Mouse (Mus musculus): Measurements from ENCODE around the gene Gba2. TPM values are rescaled to one million over a fixed set of nuclear protein-coding genes. Genes with fewer than 3 reads are reported as not detected.

The Gba2 gene
- polyA plus RNA-seq (2014; fragmentation: Nextera tagmentation; extraction: Ambion mirVana): 15.1 and 19.1 TPM in 2 replicates

DNA sequence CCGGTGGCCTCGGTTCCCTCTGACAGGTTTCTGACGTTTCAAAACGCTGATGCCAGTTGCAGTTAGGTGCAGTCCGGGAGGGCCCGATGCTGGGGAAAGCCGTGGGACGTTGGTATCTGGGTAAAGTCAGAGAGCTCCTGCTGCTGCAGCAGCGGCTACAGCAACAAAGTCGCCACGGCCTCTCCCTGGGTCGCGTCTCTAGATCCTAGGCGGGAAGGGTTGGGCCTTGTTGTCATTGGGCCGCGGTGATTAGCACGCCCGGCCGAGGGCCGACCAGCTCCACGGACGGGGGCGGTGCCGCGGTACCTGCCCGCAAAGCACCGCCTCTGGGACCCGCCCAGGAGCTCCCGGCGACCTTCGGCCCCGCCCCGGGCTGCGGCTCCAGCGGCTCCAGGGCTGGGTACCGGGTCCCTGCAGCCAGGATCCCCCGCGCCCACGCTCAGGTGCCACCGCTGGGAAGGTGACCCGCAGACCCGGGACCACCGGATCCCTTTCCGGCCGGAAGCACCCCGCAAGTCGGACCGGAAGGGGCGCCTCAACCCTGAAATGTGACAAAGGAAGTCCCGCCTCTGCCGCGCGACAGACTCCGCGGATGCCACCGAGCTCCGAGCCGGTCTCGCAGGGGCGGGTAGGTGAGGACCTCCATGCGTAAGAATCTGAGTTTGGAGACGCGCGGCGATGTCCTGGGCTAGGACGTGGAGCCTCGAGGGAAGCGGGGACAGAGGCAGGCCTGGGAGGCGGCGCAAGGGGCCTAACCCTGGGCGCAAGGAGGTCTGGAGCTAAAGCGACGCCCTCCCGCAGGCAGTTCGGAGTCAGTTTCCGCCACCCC, at the start of gene Gba2, which contains the start of gene Rgp1:
TSS of gene Gba2 (minus strand) at position 498 of the 829 bp plus-strand sequence.
TSS of gene Rgp1 (plus strand) at position 340 of the 829 bp plus-strand sequence.
- H3K27ac ChIP-seq (replicated peaks; ENCODE audit: low read depth, low read length): peak within 1 kb of the TSS; percentile 84
- H3K9me3 ChIP-seq (ENCODE audit: control insufficient read depth, low read length): no peaks in the 10 kb centered on the region
- peak; percentile 92 for DNase-seq (ENCODE audit: low spot score)
- peaks cover 37% of the 10 kb centered on the region for H3K4me1 ChIP-seq (ENCODE audit: control insufficient read depth, insufficient read depth, low read length)
- H3K27me3 ChIP-seq (replicated peaks; ENCODE audit: control insufficient read depth, insufficient read depth, low read length): no peaks in the 10 kb centered on the region
- peak; percentile 94 for ATAC-seq (ENCODE audit: low read depth)
- peak within 1 kb of the TSS; percentile 87 for H3K4me3 ChIP-seq (ENCODE audit: low read depth, low read length)
- H3K4me2 ChIP-seq (ENCODE audit: low read depth, low read length): peak within 1 kb of the TSS; percentile 96
- peaks cover 51% of the 10 kb centered on the region for H3K36me3 ChIP-seq (ENCODE audit: control insufficient read depth, insufficient read depth, low read length)
- peak within 1 kb of the TSS; percentile 87 for H3K9ac ChIP-seq (ENCODE audit: low read depth, low read length)
- 0% methylated on average over 46 of the region's 76 CpGs for WGBS

DNA sequence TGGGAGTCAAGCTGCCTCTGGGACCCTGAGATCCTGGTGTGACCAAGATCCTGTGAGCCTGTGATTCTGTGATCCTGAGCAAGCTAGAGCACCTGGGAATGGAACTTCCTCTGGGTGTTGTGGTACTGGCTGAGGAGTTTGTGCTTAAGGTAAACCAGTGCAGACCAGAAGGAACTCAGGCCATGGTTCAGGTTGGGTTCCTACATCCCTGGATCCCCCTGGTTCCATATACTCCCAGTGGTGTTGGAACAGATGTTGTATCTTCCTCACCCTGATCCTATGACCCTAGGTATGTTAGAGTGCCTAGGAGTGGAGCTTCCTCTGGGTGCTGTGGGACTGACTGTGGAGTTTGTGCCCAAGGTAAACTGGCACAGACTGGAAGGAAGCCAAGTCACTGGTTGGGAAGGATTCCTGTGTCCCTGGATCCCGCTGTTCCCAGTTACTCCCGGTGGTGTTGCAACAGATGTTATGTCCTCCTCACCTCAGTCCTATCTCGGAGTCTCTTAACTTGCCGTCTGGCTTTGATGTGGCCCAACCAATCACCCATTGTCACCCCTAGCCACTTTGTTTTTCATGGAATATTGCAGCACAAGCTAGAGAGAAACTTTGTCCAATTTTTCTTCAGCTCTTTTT, 41.6 kb upstream of the Gba2 start:
- no peak overlapping the region for H3K9ac ChIP-seq (ENCODE audit: low read depth, low read length)
- H3K4me3 ChIP-seq (ENCODE audit: low read depth, low read length): no peak overlapping the region
- WGBS: 83% methylated on average over 4 of the region's 4 CpGs
- H3K9me3 ChIP-seq (ENCODE audit: control insufficient read depth, low read length): peaks cover 8% of the 10 kb centered on the region
- H3K27me3 ChIP-seq (replicated peaks; ENCODE audit: control insufficient read depth, insufficient read depth, low read length): no peaks in the 10 kb centered on the region
- no peaks in the 10 kb centered on the region for H3K36me3 ChIP-seq (ENCODE audit: control insufficient read depth, insufficient read depth, low read length)
- no peaks in the 10 kb centered on the region for H3K4me1 ChIP-seq (ENCODE audit: control insufficient read depth, insufficient read depth, low read length)
- DNase-seq (ENCODE audit: low spot score) (no peak), ATAC-seq (ENCODE audit: low read depth) (no peak)
- H3K4me2 ChIP-seq (ENCODE audit: low read depth, low read length): no peak overlapping the region
- no peak overlapping the region for H3K27ac ChIP-seq (replicated peaks; ENCODE audit: low read depth, low read length)

DNA sequence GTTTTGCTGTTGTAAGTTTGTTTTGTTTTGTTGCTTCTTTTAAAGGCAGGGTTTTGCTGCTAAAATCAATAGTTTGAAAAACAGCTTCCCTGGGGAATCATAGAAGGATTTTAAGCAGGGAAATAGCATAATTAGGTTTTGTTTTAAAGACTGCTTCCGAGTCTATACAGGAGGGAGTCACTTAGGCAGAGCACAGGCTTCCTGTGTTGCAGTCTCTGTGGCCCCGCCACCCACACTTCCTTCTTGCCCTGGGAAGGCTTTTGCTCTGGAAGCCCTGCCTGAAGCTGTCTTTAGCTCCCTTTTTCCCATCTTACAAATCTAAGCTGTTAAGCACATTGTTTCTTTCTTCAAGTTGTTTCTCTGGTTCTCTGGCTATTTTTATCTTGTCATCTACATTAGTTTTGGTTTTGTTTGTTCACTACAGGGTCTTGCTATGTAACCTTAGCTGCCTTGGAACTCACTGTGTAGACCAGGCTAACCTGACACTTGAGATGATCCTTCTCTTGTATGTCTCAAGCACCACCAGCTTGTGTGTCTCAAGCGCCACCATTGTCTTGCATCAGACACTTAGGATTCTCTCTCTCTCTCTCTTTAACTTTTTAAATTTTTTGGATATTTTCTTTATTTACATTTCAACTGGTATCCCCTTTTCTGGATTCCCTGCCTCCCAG, 34.5 kb upstream of the Gba2 start:
- H3K36me3 ChIP-seq (ENCODE audit: control insufficient read depth, insufficient read depth, low read length): no peaks in the 10 kb centered on the region
- ATAC-seq (ENCODE audit: low read depth): no peak
- 49% methylated on average over 3 of the region's 3 CpGs for WGBS

DNA sequence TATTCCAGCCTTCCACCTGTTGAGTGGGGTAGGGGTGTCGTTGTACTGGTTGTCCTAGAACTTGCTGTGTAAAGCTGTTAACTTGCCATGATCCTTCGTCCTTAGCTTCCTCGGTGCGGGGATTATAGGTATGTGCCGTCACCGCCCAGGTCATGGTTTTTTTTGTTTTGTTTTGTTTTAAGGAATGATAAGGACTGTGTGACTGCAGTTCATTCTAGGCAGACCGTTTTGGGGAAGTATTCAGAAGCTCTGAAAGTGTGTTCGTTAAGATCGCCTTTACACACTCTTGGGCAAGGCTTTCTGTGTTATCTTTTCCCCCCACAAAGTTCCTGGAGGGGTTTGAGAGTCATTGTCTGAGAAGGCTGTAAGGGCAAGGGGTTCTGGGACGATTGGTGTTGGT, 33.9 kb upstream of the Gba2 start:
- Histone ChIP-seq H3K36me3 (ENCODE audit: control insufficient read depth, insufficient read depth, low read length) (no peaks in the 10 kb centered on the region), H3K9me3 (ENCODE audit: control insufficient read depth, low read length) (no peaks in the 10 kb centered on the region), H3K27ac (replicated peaks; ENCODE audit: low read depth, low read length) (no peak overlapping the region), H3K9ac (ENCODE audit: low read depth, low read length) (no peak overlapping the region), H3K4me1 (ENCODE audit: control insufficient read depth, insufficient read depth, low read length) (no peaks in the 10 kb centered on the region), H3K4me2 (ENCODE audit: low read depth, low read length) (no peak overlapping the region), H3K4me3 (ENCODE audit: low read depth, low read length) (no peak overlapping the region), H3K27me3 (replicated peaks; ENCODE audit: control insufficient read depth, insufficient read depth, low read length) (no peaks in the 10 kb centered on the region)
- ATAC-seq (ENCODE audit: low read depth): no peak
- WGBS: 68% methylated on average over 10 of the region's 10 CpGs
- no peak for DNase-seq (ENCODE audit: low spot score)

More for the DNA sequence above, 34.5 kb upstream of the Gba2 start:
- Histone ChIP-seq H3K4me3 (ENCODE audit: low read depth, low read length) (no peak overlapping the region), H3K27ac (replicated peaks; ENCODE audit: low read depth, low read length) (no peak overlapping the region), H3K9ac (ENCODE audit: low read depth, low read length) (no peak overlapping the region), H3K27me3 (replicated peaks; ENCODE audit: control insufficient read depth, insufficient read depth, low read length) (no peaks in the 10 kb centered on the region), H3K4me2 (ENCODE audit: low read depth, low read length) (no peak overlapping the region), H3K4me1 (ENCODE audit: control insufficient read depth, insufficient read depth, low read length) (no peaks in the 10 kb centered on the region), H3K9me3 (ENCODE audit: control insufficient read depth, low read length) (no peaks in the 10 kb centered on the region)
- DNase-seq (ENCODE audit: low spot score): no peak

DNA sequence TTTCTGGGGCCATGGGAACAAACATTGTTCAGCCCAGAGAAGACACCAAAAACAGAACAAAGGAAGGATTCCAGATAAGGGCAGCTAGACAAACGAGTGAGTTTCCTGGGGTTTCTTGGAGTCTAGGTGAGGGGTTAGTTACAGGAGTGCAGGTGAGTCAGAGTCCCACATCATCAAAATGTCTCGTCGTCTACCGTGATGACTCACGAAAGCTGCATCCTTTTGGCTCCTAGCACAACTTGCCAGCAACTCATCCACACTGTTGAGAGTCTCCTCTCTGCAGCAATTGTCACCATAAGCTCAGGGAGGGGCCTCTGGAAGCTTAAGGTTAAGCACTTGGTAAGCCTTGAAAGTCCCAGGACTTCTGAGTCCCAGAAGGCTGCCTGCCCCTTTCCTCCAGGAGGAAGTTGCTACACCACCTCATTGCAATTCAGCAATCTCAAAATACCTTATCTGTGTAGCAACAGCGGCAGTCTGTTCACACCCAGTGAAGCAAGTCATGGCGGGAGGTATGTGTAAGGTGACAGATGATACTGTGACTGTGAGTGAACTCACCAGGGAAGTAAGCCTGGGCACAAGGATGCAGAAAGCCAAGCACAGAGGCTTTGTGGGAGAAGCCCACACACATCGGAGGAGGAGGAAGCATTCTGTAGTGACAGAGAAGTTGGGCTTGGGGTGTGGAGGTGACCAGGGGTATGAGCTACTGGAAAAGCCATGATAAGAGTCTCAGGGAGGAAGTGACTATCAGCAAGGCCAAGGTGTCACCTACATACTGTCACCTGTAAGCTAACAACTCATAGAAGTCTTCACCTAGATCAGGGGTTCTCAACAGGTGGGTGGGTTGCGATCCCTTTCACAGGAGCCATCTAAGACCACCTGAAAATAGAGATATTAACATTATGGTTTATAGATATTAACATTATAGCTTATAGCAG, 26.3 kb upstream of the Gba2 start:
- Histone ChIP-seq H3K9ac (ENCODE audit: low read depth, low read length) (no peak overlapping the region), H3K27me3 (replicated peaks; ENCODE audit: control insufficient read depth, insufficient read depth, low read length) (no peaks in the 10 kb centered on the region), H3K36me3 (ENCODE audit: control insufficient read depth, insufficient read depth, low read length) (no peaks in the 10 kb centered on the region), H3K4me3 (ENCODE audit: low read depth, low read length) (no peak overlapping the region), H3K4me2 (ENCODE audit: low read depth, low read length) (no peak overlapping the region), H3K27ac (replicated peaks; ENCODE audit: low read depth, low read length) (no peak overlapping the region), H3K9me3 (ENCODE audit: control insufficient read depth, low read length) (no peaks in the 10 kb centered on the region), H3K4me1 (ENCODE audit: control insufficient read depth, insufficient read depth, low read length) (no peaks in the 10 kb centered on the region)
- 73% methylated on average over 9 of the region's 9 CpGs for WGBS
- ATAC-seq (ENCODE audit: low read depth): no peak
- no peak for DNase-seq (ENCODE audit: low spot score)

DNA sequence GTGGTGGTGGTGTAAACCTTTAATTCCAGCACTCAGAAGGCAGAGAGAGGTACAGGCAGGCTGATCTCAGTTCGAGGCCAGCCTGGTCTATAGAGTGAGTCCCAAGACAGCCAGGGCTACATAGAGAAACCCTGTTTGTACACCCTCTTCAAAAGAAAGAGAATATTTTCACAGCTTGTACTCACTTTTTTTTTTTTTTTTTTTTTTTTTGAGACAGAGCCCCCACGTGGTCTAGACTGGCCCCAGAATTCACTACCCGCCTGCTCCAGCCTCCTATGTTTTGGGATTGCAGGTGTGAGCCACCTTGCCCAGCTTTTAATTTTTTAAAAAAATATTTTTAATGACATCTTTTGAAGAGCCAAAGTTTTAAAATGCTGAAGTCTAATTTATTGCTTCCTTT, 25.4 kb upstream of the Gba2 start:
- Histone ChIP-seq H3K36me3 (ENCODE audit: control insufficient read depth, insufficient read depth, low read length) (no peaks in the 10 kb centered on the region), H3K9me3 (ENCODE audit: control insufficient read depth, low read length) (no peaks in the 10 kb centered on the region), H3K27ac (replicated peaks; ENCODE audit: low read depth, low read length) (no peak overlapping the region), H3K27me3 (replicated peaks; ENCODE audit: control insufficient read depth, insufficient read depth, low read length) (no peaks in the 10 kb centered on the region), H3K9ac (ENCODE audit: low read depth, low read length) (no peak overlapping the region), H3K4me3 (ENCODE audit: low read depth, low read length) (no peak overlapping the region), H3K4me1 (ENCODE audit: control insufficient read depth, insufficient read depth, low read length) (no peaks in the 10 kb centered on the region), H3K4me2 (ENCODE audit: low read depth, low read length) (no peak overlapping the region)
- no peak for ATAC-seq (ENCODE audit: low read depth)
- DNase-seq (ENCODE audit: low spot score): no peak
- 57% methylated on average over 3 of the region's 3 CpGs for WGBS

DNA sequence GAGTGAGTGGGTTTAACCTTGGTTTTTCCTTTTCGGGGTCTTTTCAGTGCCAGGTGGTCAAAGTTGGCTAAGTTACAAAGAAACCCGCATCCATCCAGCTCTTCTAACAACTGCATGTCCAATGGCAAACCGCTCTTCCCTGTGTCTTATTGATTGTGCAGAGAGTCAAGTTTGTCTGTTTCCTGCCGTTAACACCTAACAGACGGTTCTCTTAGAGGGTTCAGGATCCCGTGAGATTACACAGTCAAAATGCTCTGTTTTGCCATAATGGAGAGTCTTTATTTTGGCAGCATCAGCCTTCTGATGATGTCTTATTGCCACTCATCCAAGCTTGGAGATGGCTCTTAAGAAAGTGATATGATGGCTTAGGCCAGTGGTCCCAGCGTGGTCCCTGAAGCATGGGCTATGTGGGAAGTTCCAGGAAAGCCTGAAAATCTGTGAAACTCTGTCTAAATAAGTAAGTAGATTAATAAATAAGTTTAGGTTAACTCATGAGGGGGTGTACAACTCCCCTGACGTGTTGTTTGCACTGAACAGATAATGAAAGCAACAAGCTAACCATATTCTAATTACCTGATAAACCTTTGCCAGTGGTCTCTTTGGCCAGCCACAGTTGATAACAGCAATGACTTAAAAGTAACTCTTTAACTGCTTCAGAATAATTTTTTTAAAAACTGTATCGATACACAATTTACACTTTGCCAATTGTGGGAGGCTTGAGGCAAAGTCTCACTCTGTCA, 21.7 kb upstream of the Gba2 start:
- H3K4me1 ChIP-seq (ENCODE audit: control insufficient read depth, insufficient read depth, low read length): no peaks in the 10 kb centered on the region
- no peak overlapping the region for H3K4me3 ChIP-seq (ENCODE audit: low read depth, low read length)
- no peaks in the 10 kb centered on the region for H3K36me3 ChIP-seq (ENCODE audit: control insufficient read depth, insufficient read depth, low read length)
- ATAC-seq (ENCODE audit: low read depth) (no peak), DNase-seq (ENCODE audit: low spot score) (no peak)
- H3K27me3 ChIP-seq (replicated peaks; ENCODE audit: control insufficient read depth, insufficient read depth, low read length): no peaks in the 10 kb centered on the region
- no peak overlapping the region for H3K9ac ChIP-seq (ENCODE audit: low read depth, low read length)
- no peaks in the 10 kb centered on the region for H3K9me3 ChIP-seq (ENCODE audit: control insufficient read depth, low read length)
- 77% methylated on average over 9 of the region's 9 CpGs for WGBS
- H3K4me2 ChIP-seq (ENCODE audit: low read depth, low read length): no peak overlapping the region
- no peak overlapping the region for H3K27ac ChIP-seq (replicated peaks; ENCODE audit: low read depth, low read length)

Data from embryonic facial prominence, embryonic 14.5 days (tissue).